Mouse (Mus musculus): ENCODE results near the gene Gm14496. TPM values are rescaled to one million over a fixed set of nuclear protein-coding genes. Genes with fewer than 3 reads are reported as not detected.
"Not testable (repeated sequence)": the region's sequence is repeated elsewhere in the genome, so short reads cannot be mapped to it uniquely, and the experiment has no call there.

Gm14496 gene
- polyA plus RNA-seq (2015; fragmentation: Nextera tagmentation; extraction: Ambion mirVana), result not detected in 2 replicates

- Histone ChIP-seq H3K4me1 (no peaks in the 10 kb centered on the region), H3K9ac (no peak within 1 kb of the TSS), H3K9me3 (no peaks in the 10 kb centered on the region), H3K4me2 (no peak within 1 kb of the TSS), H3K36me3 (no peaks in the 10 kb centered on the region), H3K4me3 (no peak within 1 kb of the TSS), H3K27ac (no peak within 1 kb of the TSS), H3K27me3 (no peaks in the 10 kb centered on the region)
- 57% methylated on average over 3 of the region's 3 CpGs for WGBS
- ATAC-seq (ENCODE audit: insufficient number of reproducible peaks, insufficient read depth, low FRiP score, low TSS enrichment, low read depth), result no peak
Observed at GRCm38 (mm10) chr2:181990829-181991228, at the start of gene Gm14496. Gene Gm14496 (plus strand): TSS chr2:181991129.

GRCm38 (mm10) chr2:181952747-181953680 is 37.9 kb upstream of the Gm14496 start:
- not testable (repeated sequence) for ATAC-seq (ENCODE audit: insufficient number of reproducible peaks, insufficient read depth, low FRiP score, low TSS enrichment, low read depth); H3K27me3 ChIP-seq; H3K9me3 ChIP-seq; H3K27ac ChIP-seq; H3K9ac ChIP-seq; H3K36me3 ChIP-seq; H3K4me1 ChIP-seq
- H3K4me3 ChIP-seq, result peak overlapping the region; percentile 21
- 21% methylated on average over 21 of the region's 21 CpGs for WGBS
- peak overlapping the region; percentile 50 for H3K4me2 ChIP-seq

- Histone ChIP-seq H3K4me3 (no peak overlapping the region), H3K36me3 (no peaks in the 10 kb centered on the region), H3K27me3 (no peaks in the 10 kb centered on the region), H3K4me2 (no peak overlapping the region), H3K4me1 (no peaks in the 10 kb centered on the region), H3K9me3 (no peaks in the 10 kb centered on the region), H3K27ac (no peak overlapping the region), H3K9ac (no peak overlapping the region)
- 76% methylated on average over 7 of the region's 7 CpGs for WGBS
- no peak for ATAC-seq (ENCODE audit: insufficient number of reproducible peaks, insufficient read depth, low FRiP score, low TSS enrichment, low read depth)
Observed at GRCm38 (mm10) chr2:181968395-181968794, 22.5 kb upstream of the Gm14496 start.

DNA sequence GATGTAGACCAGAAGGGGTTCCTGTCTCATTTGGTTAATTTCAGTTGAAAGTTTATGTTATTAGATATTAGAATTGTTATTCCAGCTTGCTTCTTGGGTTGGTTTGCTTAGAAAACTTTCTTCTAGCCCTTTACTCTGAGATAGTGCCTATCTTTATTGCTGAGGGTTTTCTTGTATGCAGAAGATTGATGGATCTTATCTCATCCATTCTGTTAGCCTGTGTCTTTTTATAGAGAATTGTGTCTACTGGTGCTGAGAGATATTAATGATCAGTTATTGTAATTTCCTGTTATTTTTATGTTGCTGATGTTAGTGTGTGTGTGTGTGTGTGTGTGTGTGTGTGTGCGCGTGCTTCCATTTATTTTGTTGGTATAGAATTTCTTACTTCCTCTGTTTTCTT is 21.7 kb upstream of the Gm14496 start:
- ATAC-seq (ENCODE audit: insufficient number of reproducible peaks, insufficient read depth, low FRiP score, low TSS enrichment, low read depth), result no peak
- Histone ChIP-seq H3K4me2 (no peak overlapping the region), H3K36me3 (no peaks in the 10 kb centered on the region), H3K4me1 (no peaks in the 10 kb centered on the region), H3K27ac (no peak overlapping the region), H3K9ac (no peak overlapping the region), H3K27me3 (no peaks in the 10 kb centered on the region), H3K9me3 (no peaks in the 10 kb centered on the region), H3K4me3 (no peak overlapping the region)
- WGBS, result 96% methylated on average over 2 of the region's 2 CpGs

DNA sequence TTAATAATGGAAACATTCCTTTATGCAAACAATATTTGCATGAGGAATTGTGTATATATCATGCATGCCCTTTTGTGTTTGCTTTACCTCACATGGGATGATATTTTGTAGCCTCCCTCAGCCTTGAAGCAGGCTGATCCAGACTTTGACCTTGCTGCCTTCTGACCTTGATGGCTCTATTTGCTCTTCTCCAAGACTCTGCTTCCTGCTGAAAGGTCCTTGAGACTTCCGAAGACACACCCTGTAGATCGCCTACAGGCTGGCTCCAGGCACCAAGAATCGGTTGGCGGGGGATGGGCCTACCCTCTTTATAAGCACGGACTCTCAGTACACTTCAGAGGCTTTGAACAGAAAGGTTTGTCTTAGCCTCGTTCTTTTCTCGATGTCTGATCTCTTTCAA is 9.0 kb upstream of the Gm14496 start:
- 72% methylated on average over 7 of the region's 7 CpGs for WGBS

More for the DNA sequence above, 9.0 kb upstream of the Gm14496 start:
- not testable (repeated sequence) for H3K4me2 ChIP-seq; H3K4me3 ChIP-seq; H3K27me3 ChIP-seq; H3K9ac ChIP-seq; H3K9me3 ChIP-seq; ATAC-seq (ENCODE audit: insufficient number of reproducible peaks, insufficient read depth, low FRiP score, low TSS enrichment, low read depth); H3K4me1 ChIP-seq; H3K27ac ChIP-seq; H3K36me3 ChIP-seq

Other genes with a start within 250 kb of the Gm14496 start
- gene Myt1, start 227.8 kb upstream of the Gm14496 start, polyA plus RNA-seq (2015; fragmentation: Nextera tagmentation; extraction: Ambion mirVana), result 0.77 and 0.79 TPM in 2 replicates
- gene Pcmtd2, start 153.3 kb upstream of the Gm14496 start, polyA plus RNA-seq (2015; fragmentation: Nextera tagmentation; extraction: Ambion mirVana), result 38.6 and 43.7 TPM in 2 replicates
- gene Polr3k, start 126.8 kb upstream of the Gm14496 start, polyA plus RNA-seq (2015; fragmentation: Nextera tagmentation; extraction: Ambion mirVana), result 77.8 and 87.4 TPM in 2 replicates

Measured in embryonic facial prominence, embryonic 13.5 days (tissue).